Mouse (Mus musculus) limb, embryonic 14.5 days (tissue): Measurements from ENCODE around the gene Tpk1. TPM values are rescaled to one million over a fixed set of nuclear protein-coding genes. Genes with fewer than 3 reads are reported as not detected.
A peak's percentile ranks its signal among the peaks of the same experiment; 100 is the strongest.

Experiments used
- ATAC-seq: fragments of 200-750 bp; cut with Nextera tagmentation; 2 replicates; pipeline ENCODE4 v1.8.0; 2017; ENCODE audit warnings: low read depth, moderate number of reproducible peaks, moderate TSS enrichment; ENCODE audit not compliant: low FRiP score
- DNase-seq: peaks from one replicate; pipeline ENCODE4 v3.0.0-alpha.2; 2015; ENCODE audit warnings: low spot score
- H3K27ac ChIP-seq: fragments of 300-500 bp; sonication (generic); replicated peaks from 2 replicates; pipeline ENCODE4 v1.5.1; 2014; ENCODE audit warnings: low read depth, mild to moderate bottlenecking, low read length, moderate library complexity, mixed read lengths
- H3K27me3 ChIP-seq: fragments of 300-500 bp; sonication (generic); 2 replicates; pipeline ENCODE4 v1.6.1; 2014; ENCODE audit warnings: low read length, mixed read lengths; ENCODE audit not compliant: control insufficient read depth, insufficient read depth
- H3K36me3 ChIP-seq: fragments of 300-500 bp; sonication (generic); 2 replicates; pipeline ENCODE4 v1.6.1; 2014; ENCODE audit warnings: mild to moderate bottlenecking, low read length, moderate library complexity, mixed read lengths; ENCODE audit not compliant: control insufficient read depth, insufficient read depth
- H3K4me1 ChIP-seq: fragments of 300-500 bp; sonication (generic); 2 replicates; pipeline ENCODE4 v1.6.1; 2014; ENCODE audit warnings: antibody characterized with exemption, low read length, mixed read lengths; ENCODE audit not compliant: control insufficient read depth, insufficient read depth
- H3K4me2 ChIP-seq: fragments of 300-500 bp; sonication (generic); replicated peaks from 2 replicates; pipeline ENCODE4 v1.6.1; 2014; ENCODE audit warnings: low read depth, mild to moderate bottlenecking, low read length, moderate library complexity; ENCODE audit not compliant: severe bottlenecking
- H3K4me3 ChIP-seq: fragments of 300-500 bp; sonication (generic); replicated peaks from 2 replicates; pipeline ENCODE4 v1.5.1; 2014; ENCODE audit warnings: low read length
- H3K9ac ChIP-seq: fragments of 300-500 bp; sonication (generic); 2 replicates; pipeline ENCODE4 v1.6.1; 2014; ENCODE audit warnings: mild to moderate bottlenecking, low read depth, low read length, moderate library complexity; ENCODE audit not compliant: severe bottlenecking
- H3K9me3 ChIP-seq: fragments of 300-500 bp; sonication (generic); 2 replicates; pipeline ENCODE4 v1.6.1; 2016; ENCODE audit warnings: low read length; ENCODE audit not compliant: control insufficient read depth
- POLR2A ChIP-seq: fragments of 200-500 bp; IDR thresholded peaks from 2 replicates; pipeline ENCODE4 v1.8.0; 2012; ENCODE audit warnings: inconsistent platforms, mild to moderate bottlenecking, moderate library complexity, borderline replicate concordance; ENCODE audit not compliant: insufficient read depth, insufficient read length; ENCODE audit errors: extremely low read depth
- WGBS: fragments of 180-500 bp; shearing (Covaris S2); extraction: QIAGEN DNeasy Blood & Tissue Kit; methylation state at CpG from one replicate; pipeline ENCODE4 v1.1.7; 2014; 5-methylcytosine and 5-hydroxymethylcytosine counted together
- polyA plus RNA-seq, 2 experiments: library from polyadenylated mRNA; depleted of rRNA in 1 of 2; stranded (reverse) in 1 of 2; unstranded in 1 of 2; fragments of >200 nt; fragmentation: Nextera tagmentation in 1 of 2; extraction: Ambion mirVana in 1 of 2; gene quantifications; 2 replicates each; pipeline versions ENCODE4 v1.2.1 to v1.2.3; 2012 to 2014

The Tpk1 gene
- polyA plus RNA-seq, 2 experiments: 6.8 to 9.1 TPM

DNA sequence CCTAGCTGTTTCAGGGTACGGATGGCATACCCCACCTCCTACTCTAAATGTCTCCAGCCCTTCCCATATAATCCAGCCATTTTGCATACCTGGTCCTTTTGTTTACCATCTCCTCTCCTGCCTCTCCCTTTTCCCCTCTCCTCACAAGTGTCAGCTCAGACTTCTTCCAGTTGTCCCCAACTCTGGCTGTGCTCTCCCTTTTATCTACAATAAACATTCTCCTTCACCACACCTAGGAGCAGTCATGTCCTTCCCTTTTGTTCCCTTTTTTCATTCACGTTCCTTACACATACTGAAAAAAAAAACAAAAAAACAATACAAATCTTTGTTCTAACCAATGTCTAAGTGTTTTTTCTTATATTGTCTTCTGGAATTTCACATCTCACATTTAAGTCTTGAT is 1.6 kb upstream of the Tpk1 start:
- DNase-seq (no peak), ATAC-seq (no peak)
- H3K27me3 ChIP-seq: no peaks in the 10 kb centered on the region
- H3K27ac ChIP-seq: no peak overlapping the region
- no peaks in the 10 kb centered on the region for H3K36me3 ChIP-seq
- no peak for TF ChIP-seq POLR2A
- no peaks in the 10 kb centered on the region for H3K9me3 ChIP-seq
- H3K4me1 ChIP-seq: peaks cover 6% of the 10 kb centered on the region
- no peak overlapping the region for H3K9ac ChIP-seq
- no peak overlapping the region for H3K4me2 ChIP-seq
- H3K4me3 ChIP-seq: no peak overlapping the region
- 94% methylated on average over 2 of the region's 2 CpGs for WGBS

GRCm38 (mm10) chr6:43666611-43667400 is 728 bp upstream of the Tpk1 start:
- Histone ChIP-seq H3K4me1 (peaks cover 6% of the 10 kb centered on the region), H3K4me3 (peak overlapping the region; percentile 58), H3K4me2 (peak overlapping the region; percentile 63), H3K27me3 (no peaks in the 10 kb centered on the region), H3K27ac (peak overlapping the region; percentile 97), H3K9ac (peak overlapping the region; percentile 86; the same call in 1 of the 2 replicates), H3K9me3 (no peaks in the 10 kb centered on the region), H3K36me3 (no peaks in the 10 kb centered on the region)
- no peak for TF ChIP-seq POLR2A
- WGBS: 80% methylated on average over 7 of the region's 7 CpGs
- DNase-seq (peak; percentile 12), ATAC-seq (no peak)

GRCm38 (mm10) chr6:43661822-43662221 is 4.3 kb downstream of the Tpk1 start:
- H3K4me2 ChIP-seq: no peak overlapping the region
- 82% methylated on average over 2 of the region's 2 CpGs for WGBS
- peaks cover 6% of the 10 kb centered on the region for H3K4me1 ChIP-seq
- H3K36me3 ChIP-seq: no peaks in the 10 kb centered on the region
- H3K27ac ChIP-seq: no peak overlapping the region
- no peaks in the 10 kb centered on the region for H3K27me3 ChIP-seq
- no peaks in the 10 kb centered on the region for H3K9me3 ChIP-seq
- no peak for ATAC-seq
- TF ChIP-seq POLR2A: no peak
- no peak for DNase-seq
- H3K4me3 ChIP-seq: no peak overlapping the region
- no peak overlapping the region for H3K9ac ChIP-seq

- Histone ChIP-seq H3K9me3 (no peaks in the 10 kb centered on the region), H3K4me2 (no peak overlapping the region), H3K27me3 (no peaks in the 10 kb centered on the region), H3K4me3 (no peak overlapping the region), H3K9ac (no peak overlapping the region), H3K36me3 (no peaks in the 10 kb centered on the region), H3K4me1 (no peaks in the 10 kb centered on the region), H3K27ac (no peak overlapping the region)
- no peak for DNase-seq
- no peak for ATAC-seq
- 69% methylated on average over 4 of the region's 4 CpGs for WGBS
- no peak for TF ChIP-seq POLR2A
These were observed 7.8 kb downstream of the Tpk1 start for GRCm38 (mm10) chr6:43658290-43658689.

DNA sequence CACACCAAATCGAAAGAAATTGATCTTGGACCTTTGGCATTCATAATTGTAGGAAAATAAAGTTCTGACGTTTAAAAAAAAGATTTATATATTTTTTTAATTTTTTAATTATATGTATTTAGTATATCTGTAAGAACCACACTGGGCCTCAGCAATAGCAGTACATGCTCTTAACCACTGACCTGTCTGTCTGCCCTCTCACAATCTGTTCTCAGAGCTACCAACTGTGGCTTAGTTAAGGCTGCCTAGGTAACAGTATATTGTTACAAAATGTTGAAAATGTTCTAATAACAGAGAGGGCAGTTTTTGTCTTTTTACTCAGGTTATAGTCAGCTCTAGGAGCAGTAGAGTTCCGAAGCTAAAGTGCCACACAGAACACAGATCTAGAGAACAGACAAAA is 8.2 kb downstream of the Tpk1 start:
- H3K36me3 ChIP-seq: no peaks in the 10 kb centered on the region
- no peaks in the 10 kb centered on the region for H3K27me3 ChIP-seq
- H3K4me3 ChIP-seq: no peak overlapping the region
- H3K9ac ChIP-seq: no peak overlapping the region
- DNase-seq (no peak), ATAC-seq (no peak)
- H3K9me3 ChIP-seq: no peaks in the 10 kb centered on the region
- no peak overlapping the region for H3K4me2 ChIP-seq
- no peaks in the 10 kb centered on the region for H3K4me1 ChIP-seq
- no peak overlapping the region for H3K27ac ChIP-seq
- TF ChIP-seq POLR2A: no peak
- 90% methylated on average over 3 of the region's 3 CpGs for WGBS
